Mouse (Mus musculus): ENCODE measurements around the gene Cep78. TPM values are rescaled to one million over a fixed set of nuclear protein-coding genes. Genes with fewer than 3 reads are reported as not detected.

Gene Cep78
- polyA plus RNA-seq, 1 experiment from 2014 or later: 24.2 TPM

- Histone ChIP-seq H3K27ac (ENCODE audit: low read depth) (no peak overlapping the region), H3K9ac (ENCODE audit: low read length) (peak overlapping the region; percentile 85), H3K4me2 (ENCODE audit: low read length) (peak overlapping the region; percentile 60), H3K4me1 (replicated peaks; ENCODE audit: control insufficient read depth, insufficient read depth, low read length) (peaks cover 4% of the 10 kb centered on the region), H3K9me3 (ENCODE audit: control insufficient read depth, low read length) (no peaks in the 10 kb centered on the region), H3K36me3 (ENCODE audit: control insufficient read depth, insufficient read depth, low read length) (no peaks in the 10 kb centered on the region), H3K27me3 (replicated peaks; ENCODE audit: control insufficient read depth, insufficient read depth, low read length) (no peaks in the 10 kb centered on the region), H3K4me3 (ENCODE audit: low read depth, low read length) (peak overlapping the region; percentile 92)
- DNase-seq (ENCODE audit: low spot score): no peak
- ATAC-seq (replicated peaks; ENCODE audit: low FRiP score, low TSS enrichment, low read depth): no peak
- whole genome bisulfite sequencing: 51% methylated on average over 15 of the region's 15 CpGs
These were observed 947 bp downstream of the Cep78 start for GRCm38 (mm10) chr19:15983739-15984344.

GRCm38 (mm10) chr19:15982926-15983738 is 1.7 kb downstream of the Cep78 start:
- Histone ChIP-seq H3K9me3 (ENCODE audit: control insufficient read depth, low read length) (no peaks in the 10 kb centered on the region), H3K27ac (ENCODE audit: low read depth) (no peak overlapping the region), H3K27me3 (replicated peaks; ENCODE audit: control insufficient read depth, insufficient read depth, low read length) (no peaks in the 10 kb centered on the region), H3K36me3 (ENCODE audit: control insufficient read depth, insufficient read depth, low read length) (0 out of 2 replicates have a peak, but pooled peaks cover 4% of the 10 kb centered on the region), H3K4me2 (ENCODE audit: low read length) (no peak overlapping the region), H3K4me1 (replicated peaks; ENCODE audit: control insufficient read depth, insufficient read depth, low read length) (peaks cover 4% of the 10 kb centered on the region), H3K4me3 (ENCODE audit: low read depth, low read length) (no peak overlapping the region), H3K9ac (ENCODE audit: low read length) (no peak overlapping the region)
- ATAC-seq (replicated peaks; ENCODE audit: low FRiP score, low TSS enrichment, low read depth) (no peak), DNase-seq (ENCODE audit: low spot score) (no peak)
- WGBS: 48% methylated on average over 9 of the region's 10 CpGs

GRCm38 (mm10) chr19:15981861-15982260 is 2.9 kb downstream of the Cep78 start:
- H3K36me3 ChIP-seq (ENCODE audit: control insufficient read depth, insufficient read depth, low read length): peaks cover 15% of the 10 kb centered on the region; the same call in 1 of the 2 replicates
- ATAC-seq (replicated peaks; ENCODE audit: low FRiP score, low TSS enrichment, low read depth) (no peak), DNase-seq (ENCODE audit: low spot score) (peak; percentile 74)
- no peak overlapping the region for H3K4me3 ChIP-seq (ENCODE audit: low read depth, low read length)
- no peaks in the 10 kb centered on the region for H3K27me3 ChIP-seq (replicated peaks; ENCODE audit: control insufficient read depth, insufficient read depth, low read length)
- H3K4me2 ChIP-seq (ENCODE audit: low read length): no peak overlapping the region
- H3K9me3 ChIP-seq (ENCODE audit: control insufficient read depth, low read length): no peaks in the 10 kb centered on the region
- peaks cover 4% of the 10 kb centered on the region for H3K4me1 ChIP-seq (replicated peaks; ENCODE audit: control insufficient read depth, insufficient read depth, low read length)
- H3K27ac ChIP-seq (ENCODE audit: low read depth): no peak overlapping the region
- 49% methylated on average over 4 of the region's 4 CpGs for WGBS
- H3K9ac ChIP-seq (ENCODE audit: low read length): no peak overlapping the region

- ATAC-seq (replicated peaks; ENCODE audit: low FRiP score, low TSS enrichment, low read depth) (no peak), DNase-seq (ENCODE audit: low spot score) (no peak)
- 60% methylated on average over 4 of the region's 4 CpGs for WGBS
- H3K27ac ChIP-seq (ENCODE audit: low read depth): no peak overlapping the region
- H3K4me3 ChIP-seq (ENCODE audit: low read depth, low read length): no peak overlapping the region
- H3K4me1 ChIP-seq (replicated peaks; ENCODE audit: control insufficient read depth, insufficient read depth, low read length): no peaks in the 10 kb centered on the region
- no peaks in the 10 kb centered on the region for H3K27me3 ChIP-seq (replicated peaks; ENCODE audit: control insufficient read depth, insufficient read depth, low read length)
- H3K36me3 ChIP-seq (ENCODE audit: control insufficient read depth, insufficient read depth, low read length): peaks cover 83% of the 10 kb centered on the region
- H3K9ac ChIP-seq (ENCODE audit: low read length): no peak overlapping the region
- H3K9me3 ChIP-seq (ENCODE audit: control insufficient read depth, low read length): no peaks in the 10 kb centered on the region
- no peak overlapping the region for H3K4me2 ChIP-seq (ENCODE audit: low read length)
These were observed 11.4 kb downstream of the Cep78 start for GRCm38 (mm10) chr19:15973365-15973764.

- Histone ChIP-seq H3K9ac (ENCODE audit: low read length) (no peak overlapping the region), H3K36me3 (ENCODE audit: control insufficient read depth, insufficient read depth, low read length) (peaks cover 72% of the 10 kb centered on the region), H3K9me3 (ENCODE audit: control insufficient read depth, low read length) (no peaks in the 10 kb centered on the region), H3K4me3 (ENCODE audit: low read depth, low read length) (no peak overlapping the region), H3K4me2 (ENCODE audit: low read length) (no peak overlapping the region), H3K27ac (ENCODE audit: low read depth) (no peak overlapping the region), H3K4me1 (replicated peaks; ENCODE audit: control insufficient read depth, insufficient read depth, low read length) (no peaks in the 10 kb centered on the region), H3K27me3 (replicated peaks; ENCODE audit: control insufficient read depth, insufficient read depth, low read length) (no peaks in the 10 kb centered on the region)
- DNase-seq (ENCODE audit: low spot score) (peak; percentile 54), ATAC-seq (replicated peaks; ENCODE audit: low FRiP score, low TSS enrichment, low read depth) (no peak; the same call in 1 of the 2 replicates)
- 58% methylated on average over 3 of the region's 3 CpGs for WGBS
These were observed 19.7 kb downstream of the Cep78 start for GRCm38 (mm10) chr19:15965082-15965481.

DNA sequence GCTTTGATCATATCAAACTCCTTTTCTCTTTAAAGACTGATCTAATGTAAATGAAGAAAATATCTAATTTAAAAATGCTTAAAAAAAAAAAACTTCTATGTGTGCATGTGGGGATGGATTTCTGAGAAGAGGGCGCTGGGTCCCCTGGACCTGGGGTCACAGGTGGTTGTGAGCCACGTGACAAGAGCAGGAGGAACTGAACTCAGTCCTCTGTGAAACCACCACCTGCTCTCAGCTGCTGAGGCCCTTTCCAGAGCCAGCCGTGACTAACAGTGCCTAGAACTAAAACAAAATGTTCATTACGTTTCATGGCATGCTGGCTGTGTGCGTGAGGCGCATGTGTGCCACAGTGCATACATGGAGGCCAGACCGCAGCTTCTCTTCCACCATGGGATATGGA is 20.3 kb downstream of the Cep78 start:
- no peaks in the 10 kb centered on the region for H3K27me3 ChIP-seq (replicated peaks; ENCODE audit: control insufficient read depth, insufficient read depth, low read length)
- no peak overlapping the region for H3K27ac ChIP-seq (ENCODE audit: low read depth)
- ATAC-seq (replicated peaks; ENCODE audit: low FRiP score, low TSS enrichment, low read depth) (no peak), DNase-seq (ENCODE audit: low spot score) (no peak)
- WGBS: 89% methylated on average over 7 of the region's 7 CpGs
- H3K4me2 ChIP-seq (ENCODE audit: low read length): no peak overlapping the region
- no peak overlapping the region for H3K9ac ChIP-seq (ENCODE audit: low read length)
- H3K4me3 ChIP-seq (ENCODE audit: low read depth, low read length): no peak overlapping the region
- peaks cover 71% of the 10 kb centered on the region for H3K36me3 ChIP-seq (ENCODE audit: control insufficient read depth, insufficient read depth, low read length)
- no peaks in the 10 kb centered on the region for H3K4me1 ChIP-seq (replicated peaks; ENCODE audit: control insufficient read depth, insufficient read depth, low read length)
- no peaks in the 10 kb centered on the region for H3K9me3 ChIP-seq (ENCODE audit: control insufficient read depth, low read length)

- no peaks in the 10 kb centered on the region for H3K27me3 ChIP-seq (replicated peaks; ENCODE audit: control insufficient read depth, insufficient read depth, low read length)
- DNase-seq (ENCODE audit: low spot score) (no peak), ATAC-seq (replicated peaks; ENCODE audit: low FRiP score, low TSS enrichment, low read depth) (no peak)
- no peak overlapping the region for H3K27ac ChIP-seq (ENCODE audit: low read depth)
- no peak overlapping the region for H3K4me2 ChIP-seq (ENCODE audit: low read length)
- peaks cover 63% of the 10 kb centered on the region for H3K36me3 ChIP-seq (ENCODE audit: control insufficient read depth, insufficient read depth, low read length)
- H3K9ac ChIP-seq (ENCODE audit: low read length): no peak overlapping the region
- WGBS: 83% methylated on average over 17 of the region's 17 CpGs
- H3K9me3 ChIP-seq (ENCODE audit: control insufficient read depth, low read length): no peaks in the 10 kb centered on the region
- no peak overlapping the region for H3K4me3 ChIP-seq (ENCODE audit: low read depth, low read length)
- H3K4me1 ChIP-seq (replicated peaks; ENCODE audit: control insufficient read depth, insufficient read depth, low read length): no peaks in the 10 kb centered on the region
These were observed 21.6 kb downstream of the Cep78 start for GRCm38 (mm10) chr19:15963011-15963695.

DNA sequence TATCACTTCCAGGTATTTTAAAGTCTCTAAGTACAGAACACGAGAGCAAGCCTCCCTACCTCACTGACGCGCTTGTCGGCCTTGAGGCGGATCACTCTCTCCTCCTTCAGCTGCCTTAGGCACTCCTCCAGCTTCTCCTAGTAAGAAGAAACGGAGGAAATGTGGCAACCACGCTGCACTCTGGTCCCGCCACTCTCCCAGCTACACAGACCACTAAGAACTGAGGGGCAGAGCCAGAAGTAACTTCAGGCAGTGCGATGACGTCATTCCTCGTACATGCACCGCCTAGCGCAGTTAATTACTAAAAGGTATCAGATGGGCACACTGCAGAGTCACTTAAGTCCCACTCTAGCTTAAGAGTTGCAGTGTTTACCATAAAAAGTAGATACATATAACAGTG is 22.5 kb downstream of the Cep78 start:
- Histone ChIP-seq H3K4me2 (ENCODE audit: low read length) (no peak overlapping the region), H3K36me3 (ENCODE audit: control insufficient read depth, insufficient read depth, low read length) (peaks cover 57% of the 10 kb centered on the region), H3K9me3 (ENCODE audit: control insufficient read depth, low read length) (no peaks in the 10 kb centered on the region), H3K4me3 (ENCODE audit: low read depth, low read length) (no peak overlapping the region), H3K27me3 (replicated peaks; ENCODE audit: control insufficient read depth, insufficient read depth, low read length) (no peaks in the 10 kb centered on the region), H3K9ac (ENCODE audit: low read length) (no peak overlapping the region), H3K4me1 (replicated peaks; ENCODE audit: control insufficient read depth, insufficient read depth, low read length) (no peaks in the 10 kb centered on the region), H3K27ac (ENCODE audit: low read depth) (no peak overlapping the region)
- ATAC-seq (replicated peaks; ENCODE audit: low FRiP score, low TSS enrichment, low read depth): no peak
- WGBS: 80% methylated on average over 13 of the region's 13 CpGs
- DNase-seq (ENCODE audit: low spot score): no peak

All from intestine, embryonic 14.5 days (tissue).